Mouse (Mus musculus): ENCODE data around the gene Ppm1d.

The Ppm1d gene

GRCm38 (mm10) chr11:85329167-85329894, 18.3 kb downstream of the Ppm1d start:
- no peak for DNase-seq (ENCODE audit: low spot score in 2 of 2)

- peak in 1 of 2 experiments; percentile 22 for DNase-seq (ENCODE audit: low spot score in 2 of 2)
These were observed 23.7 kb downstream of the Ppm1d start for GRCm38 (mm10) chr11:85334778-85335177.

DNA sequence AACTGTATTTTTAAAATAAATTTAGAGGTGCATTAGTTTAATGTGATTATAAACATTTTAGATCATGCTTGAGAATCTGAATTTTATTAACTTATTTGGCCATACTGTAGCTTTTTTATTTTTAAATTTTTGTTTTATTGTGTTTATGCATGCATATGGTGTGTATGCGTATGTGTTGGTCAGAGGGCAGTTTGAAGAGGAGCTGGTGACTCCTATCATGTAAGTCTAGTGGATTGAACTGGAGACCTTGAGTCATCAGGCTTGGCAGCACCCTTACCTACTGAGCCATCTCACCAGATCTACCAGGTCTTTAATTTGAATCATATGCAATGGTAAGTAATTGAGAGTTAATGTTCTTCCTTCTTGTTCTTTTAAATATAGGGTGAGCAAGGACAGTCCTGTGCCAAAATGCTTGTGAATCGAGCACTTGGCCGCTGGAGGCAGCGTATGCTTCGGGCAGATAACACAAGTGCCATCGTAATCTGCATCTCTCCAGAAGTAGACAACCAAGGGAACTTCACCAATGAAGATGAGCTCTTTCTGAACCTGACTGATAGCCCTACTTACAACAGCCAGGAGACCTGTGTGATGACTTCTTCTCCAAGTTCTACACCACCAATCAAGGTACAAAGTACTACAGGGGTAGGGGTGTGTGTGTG, 28.3 kb downstream of the Ppm1d start:
- no peak for DNase-seq (ENCODE audit: low spot score in 2 of 2)

- DNase-seq (ENCODE audit: low spot score in 2 of 2) = no peak
These were observed 29.1 kb downstream of the Ppm1d start for GRCm38 (mm10) chr11:85340070-85340616.

DNA sequence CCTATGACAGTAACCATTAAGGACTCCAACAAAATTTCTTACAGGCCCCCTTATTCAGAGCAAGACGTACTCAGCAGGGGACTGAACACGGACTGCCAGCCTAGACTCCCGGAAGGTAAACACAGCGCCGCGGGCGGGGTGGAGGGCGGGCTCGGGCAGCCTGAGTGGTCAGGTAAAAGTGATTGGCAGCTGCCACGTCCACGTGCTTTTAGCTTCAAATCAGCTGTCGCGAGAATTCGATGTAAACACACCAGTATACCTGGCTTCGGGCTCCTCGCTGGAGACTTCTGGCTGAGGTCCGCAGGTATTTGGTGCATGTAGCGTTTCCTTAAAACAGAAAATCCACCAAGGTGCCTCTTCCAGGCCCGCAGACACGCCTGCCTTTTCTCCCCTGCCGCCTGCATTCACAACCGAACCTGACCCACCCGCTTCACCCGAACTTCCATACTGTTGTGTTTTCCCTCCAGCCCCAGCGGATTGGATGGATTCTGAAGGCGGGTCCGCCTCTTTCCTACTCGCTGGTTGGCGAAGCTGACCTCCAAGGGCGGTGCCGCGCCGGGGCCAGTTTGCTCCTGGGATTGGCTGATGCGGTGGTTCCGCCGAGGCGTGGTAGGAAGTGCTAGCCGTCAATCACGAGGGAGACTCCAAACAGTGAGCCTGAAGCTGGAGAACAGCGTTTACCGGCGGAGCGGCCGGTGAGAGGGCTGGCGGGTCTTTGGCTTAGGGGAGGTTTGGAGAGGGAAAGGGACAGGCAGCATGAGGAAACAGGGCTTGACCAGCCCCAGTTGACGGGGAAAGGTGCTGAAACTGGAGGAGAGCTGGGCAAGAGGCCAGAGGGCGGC, 41.7 kb downstream of the Ppm1d start, which contains the start of gene Bcas3:
Gene Bcas3, plus strand, starts transcription at position 629 of the 842 bp plus-strand sequence.
- DNase-seq (ENCODE audit: low spot score in 2 of 2) = peak; percentile 98

DNA sequence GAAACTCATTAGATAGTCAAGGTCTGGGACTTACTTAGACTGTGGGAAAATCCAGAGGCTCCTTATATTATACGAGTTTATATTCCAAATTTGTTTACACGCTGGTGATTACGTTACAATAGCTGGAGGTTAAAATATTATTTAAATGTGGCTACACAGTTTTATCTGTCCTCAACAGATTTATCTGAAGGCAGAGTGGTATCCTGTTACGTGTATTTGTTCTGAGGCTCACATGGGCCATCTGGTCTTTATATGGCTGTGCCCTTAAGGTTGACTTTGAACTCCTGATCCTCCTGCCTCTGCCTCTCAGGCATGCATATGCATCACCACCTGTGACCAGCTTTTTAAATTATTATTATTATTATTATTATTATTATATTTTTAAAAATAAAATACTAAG, 42.8 kb downstream of the Ppm1d start:
- DNase-seq (ENCODE audit: low spot score in 2 of 2) = no peak

DNA sequence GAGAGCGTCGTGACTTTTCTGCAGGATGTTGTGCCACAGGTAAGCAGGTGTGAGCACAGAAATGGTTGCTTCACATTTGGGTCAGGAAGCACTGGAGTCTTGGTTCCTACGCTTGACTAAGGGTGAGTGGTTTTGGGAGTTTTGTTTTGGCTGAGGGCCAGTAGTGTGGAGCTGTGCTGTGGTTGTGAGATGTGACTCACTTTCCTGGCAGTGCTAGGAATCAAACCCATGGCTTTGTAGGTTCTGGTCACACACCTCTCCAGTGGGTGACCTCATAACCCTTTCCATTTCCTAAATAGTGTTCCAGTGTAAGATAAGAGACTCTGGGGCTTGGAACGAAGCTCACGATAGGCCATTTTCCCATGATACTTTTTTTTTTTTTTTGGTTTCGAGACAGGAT, 48.6 kb downstream of the Ppm1d start:
- DNase-seq (ENCODE audit: low spot score in 2 of 2) = no peak

DNA sequence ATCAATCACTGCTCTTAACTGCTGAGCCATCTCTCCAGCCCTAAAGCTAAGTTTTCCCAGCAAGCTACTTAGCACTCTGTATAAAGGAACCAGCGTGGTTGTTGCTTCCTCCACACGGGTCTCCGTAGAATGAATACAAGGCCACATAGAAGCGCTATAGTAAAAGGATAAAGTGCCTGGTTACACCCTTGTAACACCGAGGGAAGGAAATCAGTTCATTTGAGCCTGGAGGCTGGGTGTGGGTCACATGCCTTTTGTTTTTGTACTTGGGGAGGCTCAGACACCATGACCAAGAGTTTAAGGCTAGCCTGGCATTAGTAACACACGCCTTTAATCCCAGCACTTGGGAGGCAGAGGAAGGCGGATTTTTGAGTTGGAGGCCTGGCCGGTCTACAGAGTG, 50.6 kb downstream of the Ppm1d start:
- no peak for DNase-seq (ENCODE audit: low spot score in 2 of 2)

GRCm38 (mm10) chr11:85366168-85366567, 55.1 kb downstream of the Ppm1d start:
- no peak for DNase-seq (ENCODE audit: low spot score in 2 of 2)

GRCm38 (mm10) chr11:85367823-85368222, 56.8 kb downstream of the Ppm1d start:
- DNase-seq (ENCODE audit: low spot score in 2 of 2) = no peak

DNA sequence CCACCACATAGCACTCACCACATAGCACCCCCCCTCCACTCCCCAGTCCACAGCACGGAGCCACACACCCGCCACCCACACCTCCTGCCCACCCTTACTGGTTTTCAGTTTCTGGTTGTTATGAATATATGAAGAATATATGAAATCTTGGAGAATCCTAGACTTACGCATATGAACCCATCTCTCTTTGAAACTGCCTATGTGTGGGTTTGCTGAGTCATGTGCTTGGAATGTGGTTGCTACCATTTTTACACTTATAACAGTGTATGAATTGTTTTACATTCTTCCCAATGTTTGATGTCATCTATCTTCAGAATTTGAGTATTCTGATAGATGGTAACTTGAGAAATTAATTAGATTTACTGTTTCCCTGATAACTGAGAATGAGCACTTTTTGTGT, 68.0 kb downstream of the Ppm1d start:
- DNase-seq (ENCODE audit: low spot score in 2 of 2) = no peak

GRCm38 (mm10) chr11:85380046-85380445, 69.0 kb downstream of the Ppm1d start:
- no peak for DNase-seq (ENCODE audit: low spot score in 2 of 2)

DNA sequence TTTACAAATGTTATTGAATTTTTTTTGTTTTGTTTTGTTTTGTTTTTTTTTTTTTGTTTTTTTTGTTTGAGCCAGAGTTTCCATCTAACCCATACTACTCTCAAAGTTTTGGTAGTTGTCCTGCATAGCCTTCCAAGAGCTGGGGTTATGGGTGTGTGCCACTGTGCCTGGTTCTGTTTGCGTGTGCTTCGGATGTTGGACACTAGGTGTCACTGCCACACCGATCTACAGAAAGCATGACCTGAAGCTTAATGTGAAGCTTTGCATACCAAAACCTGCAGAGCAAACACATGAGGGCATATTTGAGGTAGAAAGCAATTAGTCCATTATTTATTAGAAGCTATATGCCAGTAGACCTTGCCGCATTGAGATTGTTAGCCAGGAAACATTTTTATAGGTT, 71.0 kb downstream of the Ppm1d start:
- DNase-seq (ENCODE audit: low spot score in 2 of 2) = peak; percentile 57 to 60

- DNase-seq (ENCODE audit: low spot score in 2 of 2) = peak in 1 of 2 experiments; percentile 6
These were observed 73.2 kb downstream of the Ppm1d start for GRCm38 (mm10) chr11:85383975-85384821.

DNA sequence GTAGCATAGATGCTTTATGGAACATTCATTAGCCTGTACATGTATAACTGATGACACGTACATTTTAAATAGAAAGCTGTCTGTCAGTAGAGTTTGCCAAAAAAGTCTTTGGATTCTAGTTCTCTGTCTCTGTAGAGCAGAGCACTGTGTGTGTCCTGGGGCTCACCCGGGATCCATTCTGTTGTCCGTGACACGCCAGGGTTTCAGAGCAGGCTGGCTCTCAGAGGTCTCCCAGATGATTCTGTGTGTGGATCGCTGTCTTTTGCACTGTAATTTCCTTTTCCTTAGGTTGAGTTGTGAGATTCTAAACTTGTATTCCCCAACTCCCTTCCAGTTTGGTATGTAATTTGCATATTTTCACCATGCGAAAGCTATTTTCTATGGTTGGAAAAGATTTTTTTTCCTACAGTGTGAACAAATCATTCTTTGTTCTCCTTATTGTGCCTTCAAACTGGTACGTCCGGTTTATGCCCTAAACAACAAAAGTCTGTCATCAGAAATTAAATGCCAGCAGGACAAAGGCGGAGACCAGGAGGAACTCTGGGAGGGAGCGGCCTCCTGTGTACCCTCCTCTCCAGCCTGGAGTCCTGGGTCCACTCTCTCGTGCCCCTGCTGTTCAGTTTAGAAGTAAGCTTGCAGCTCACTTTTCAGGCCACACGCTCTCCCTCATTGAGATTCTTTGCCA, 81.3 kb downstream of the Ppm1d start:
- DNase-seq (ENCODE audit: low spot score in 2 of 2) = no peak

DNA sequence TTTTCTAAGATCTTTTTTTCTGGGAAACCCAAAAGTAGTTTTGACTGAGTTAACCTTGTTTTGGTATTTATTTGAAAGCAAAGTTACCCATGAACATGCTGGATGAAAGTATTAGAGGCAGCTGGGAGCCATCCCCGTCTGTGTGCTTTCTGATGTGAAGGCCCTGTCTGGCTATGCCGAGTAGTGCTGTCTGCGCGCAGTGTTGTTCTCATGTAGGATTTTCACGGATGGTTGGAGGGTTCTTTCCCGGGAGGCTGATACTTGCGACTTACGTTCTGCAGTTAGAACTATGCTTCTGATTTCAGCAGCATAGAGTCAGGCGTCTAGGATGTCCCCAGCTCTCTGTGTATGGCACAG, 81.8 kb downstream of the Ppm1d start:
- no peak for DNase-seq (ENCODE audit: low spot score in 2 of 2)

DNA sequence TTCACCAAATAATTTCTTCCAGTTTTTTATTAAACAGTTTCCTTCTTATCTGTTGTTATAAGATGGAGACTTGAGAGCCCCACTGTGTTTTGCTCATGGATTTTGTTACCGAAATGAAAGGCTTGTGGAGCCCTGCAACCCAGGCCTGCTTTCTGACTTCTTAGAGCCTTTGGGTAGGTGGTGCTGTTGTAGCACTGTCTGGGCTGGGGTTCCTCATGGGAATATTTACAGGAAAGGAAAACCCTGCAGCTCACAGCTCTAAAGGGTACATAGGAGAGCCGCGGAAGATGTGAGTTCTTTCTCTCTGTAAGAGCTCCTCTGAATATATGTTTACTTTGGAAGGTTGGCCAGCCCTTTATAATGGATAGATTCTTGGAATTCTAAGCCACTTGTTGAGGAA, 82.9 kb downstream of the Ppm1d start:
- DNase-seq (ENCODE audit: low spot score in 2 of 2) = no peak

GRCm38 (mm10) chr11:85395361-85395760, 84.3 kb downstream of the Ppm1d start:
- no peak for DNase-seq (ENCODE audit: low spot score in 2 of 2)
